Mouse (Mus musculus) embryonic facial prominence, embryonic 12.5 days (tissue): Measurements from ENCODE around the gene Mymx. TPM values are rescaled to one million over a fixed set of nuclear protein-coding genes. Genes with fewer than 3 reads are reported as not detected.
"Not testable (repeated sequence)": the region's sequence is repeated elsewhere in the genome, so short reads cannot be mapped to it uniquely, and the experiment has no call there.

Experiments used
- ATAC-seq: fragments of 200-750 bp; cut with Nextera tagmentation; 2 replicates; pipeline ENCODE4 v1.8.0; 2017; ENCODE audit not compliant: insufficient number of reproducible peaks, insufficient read depth, low FRiP score, low TSS enrichment
- H3K27ac ChIP-seq: fragments of 300-500 bp; sonication (generic); 2 replicates; pipeline ENCODE4 v1.5.1; 2016; ENCODE audit warnings: mild to moderate bottlenecking
- H3K27me3 ChIP-seq: fragments of 300-500 bp; sonication (generic); 2 replicates; pipeline ENCODE4 v1.6.1; 2016; ENCODE audit warnings: mild to moderate bottlenecking, moderate library complexity
- H3K36me3 ChIP-seq: fragments of 300-500 bp; sonication (generic); 2 replicates; pipeline ENCODE4 v1.6.1; 2016; ENCODE audit warnings: mild to moderate bottlenecking
- H3K4me1 ChIP-seq: fragments of 300-500 bp; sonication (generic); 2 replicates; pipeline ENCODE4 v1.6.1; 2016
- H3K4me2 ChIP-seq: fragments of 300-500 bp; sonication (generic); replicated peaks from 2 replicates; pipeline ENCODE4 v1.6.1; 2016; ENCODE audit warnings: mild to moderate bottlenecking, moderate library complexity
- H3K4me3 ChIP-seq: fragments of 300-500 bp; sonication (generic); 2 replicates; pipeline ENCODE4 v1.5.1; 2016; ENCODE audit warnings: mild to moderate bottlenecking
- H3K9ac ChIP-seq: fragments of 300-500 bp; sonication (generic); 2 replicates; pipeline ENCODE4 v1.6.1; 2016; ENCODE audit warnings: mild to moderate bottlenecking, moderate library complexity
- H3K9me3 ChIP-seq: fragments of 300-500 bp; sonication (generic); 2 replicates; pipeline ENCODE4 v1.6.1; 2016; ENCODE audit warnings: mild to moderate bottlenecking, moderate library complexity
- WGBS: fragments of 180-500 bp; shearing (Covaris S2); methylation state at CpG from one replicate; pipeline ENCODE4 v1.1.7; 2016; 5-methylcytosine and 5-hydroxymethylcytosine counted together
- polyA plus RNA-seq: library from polyadenylated mRNA; unstranded; fragments of >200 nt; fragmentation: Nextera tagmentation; extraction: Ambion mirVana; gene quantifications from 2 replicates; pipeline ENCODE4 v1.2.1, GENCODE M21; 2016

The Mymx gene
- polyA plus RNA-seq, 1 experiment from 2014 or later = 10.7 TPM

DNA sequence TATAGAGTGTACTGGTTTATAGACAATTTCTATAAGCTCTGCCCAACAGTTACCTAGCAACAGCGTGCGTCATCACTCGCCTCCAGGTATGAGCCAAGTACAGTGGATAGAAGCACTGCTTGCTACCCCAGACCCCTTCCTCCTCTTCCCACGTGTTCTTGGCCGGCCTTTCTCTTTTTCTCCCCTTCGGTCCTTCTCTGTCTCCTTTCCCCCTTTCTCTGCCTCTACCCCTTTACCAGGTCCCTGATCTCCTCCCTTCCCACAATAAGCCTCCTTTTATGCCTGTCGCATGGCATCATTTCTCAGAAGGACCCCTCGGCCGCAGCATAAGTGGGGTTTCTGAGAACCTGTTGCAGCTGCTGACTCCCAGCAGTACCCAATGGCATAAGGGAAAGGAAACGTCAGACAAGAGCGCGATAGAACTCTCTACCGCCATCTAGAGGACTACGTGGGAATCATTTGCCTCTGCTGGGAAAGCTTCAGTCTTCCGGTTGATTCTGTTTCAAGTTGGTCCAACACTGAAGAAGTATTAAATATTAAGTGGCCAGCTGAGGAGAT lies 24.8 kb upstream of the Mymx start:
- Histone ChIP-seq H3K36me3 (no peaks in the 10 kb centered on the region), H3K4me2 (peak overlapping the region; percentile 35), H3K9me3 (no peaks in the 10 kb centered on the region), H3K27ac (no peak overlapping the region), H3K4me1 (peaks cover 9% of the 10 kb centered on the region; the same call in 1 of the 2 replicates), H3K4me3 (no peak overlapping the region), H3K27me3 (no peaks in the 10 kb centered on the region), H3K9ac (no peak overlapping the region)
- 24% methylated on average over 15 of the region's 15 CpGs for WGBS
- no peak for ATAC-seq

DNA sequence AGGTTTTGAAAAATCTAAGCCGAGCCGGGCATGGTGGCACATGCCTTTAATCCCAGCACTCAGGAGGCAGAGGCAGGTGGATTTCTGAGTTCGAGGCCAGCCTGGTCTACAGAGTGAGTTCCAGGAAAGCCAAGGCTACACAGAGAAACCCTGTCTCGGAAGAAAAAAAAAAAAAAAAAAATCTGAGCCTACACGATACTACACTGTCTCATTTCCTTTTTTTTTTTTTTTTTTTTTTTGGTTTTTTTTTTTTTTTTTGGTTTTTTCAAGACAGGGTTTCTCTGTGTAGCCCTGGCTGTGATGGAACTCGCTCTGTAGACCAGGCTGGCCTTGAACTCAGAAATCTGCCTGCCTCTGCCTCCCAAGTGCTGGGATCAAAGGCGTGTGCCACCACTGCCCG lies 21.5 kb upstream of the Mymx start:
- not testable (repeated sequence) for H3K9me3 ChIP-seq, H3K9ac ChIP-seq, H3K27ac ChIP-seq, H3K36me3 ChIP-seq, H3K4me3 ChIP-seq, H3K4me2 ChIP-seq, H3K27me3 ChIP-seq, ATAC-seq
- peaks cover 14% of the 10 kb centered on the region; the same call in 1 of the 2 replicates for H3K4me1 ChIP-seq
- WGBS = 85% methylated on average over 8 of the region's 8 CpGs

DNA sequence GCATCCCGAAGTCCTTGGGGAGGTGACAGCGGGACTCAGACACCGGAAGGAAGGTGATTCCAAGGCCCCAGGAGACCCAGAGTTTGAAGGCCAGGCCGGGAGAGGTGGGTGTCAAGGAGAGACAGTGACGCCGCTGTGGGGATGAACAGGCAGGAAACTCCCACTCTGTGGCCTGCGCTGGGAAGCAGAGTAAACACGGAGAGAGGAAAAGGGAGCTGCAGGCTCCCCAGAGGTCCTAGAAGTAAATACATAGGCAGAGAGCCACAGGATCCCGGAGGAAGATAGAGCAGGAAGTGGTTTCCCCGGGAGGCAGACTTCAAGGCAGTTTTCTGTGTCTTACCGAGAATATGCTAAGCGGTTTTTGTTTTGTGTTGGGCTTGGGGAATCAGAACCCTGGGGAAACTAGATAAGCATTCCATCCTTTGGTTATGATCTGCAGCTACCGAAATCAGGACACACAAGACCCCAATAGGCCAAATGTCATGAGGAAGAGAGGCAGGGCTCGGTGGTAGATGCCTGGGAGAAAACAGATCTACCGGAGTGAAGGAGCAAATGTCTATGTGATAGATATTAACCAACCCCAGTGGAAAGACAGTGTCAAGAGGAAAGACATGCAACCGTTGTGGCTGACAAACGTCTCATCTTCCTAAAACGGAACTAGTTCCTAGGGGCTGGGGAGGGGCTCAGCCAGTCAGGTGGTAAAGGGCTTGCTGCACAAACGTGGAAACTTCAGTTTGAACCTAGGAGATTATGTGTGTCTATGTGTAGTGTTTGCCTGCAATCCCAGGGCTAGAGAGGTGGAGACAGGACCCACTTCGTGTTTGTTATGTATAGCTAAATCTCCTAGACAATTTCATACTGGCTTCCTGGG lies 17.7 kb upstream of the Mymx start:
- H3K4me2 ChIP-seq = peak overlapping the region; percentile 38
- peak overlapping the region; percentile 70; the same call in 1 of the 2 replicates for H3K27ac ChIP-seq
- no peaks in the 10 kb centered on the region for H3K36me3 ChIP-seq
- H3K27me3 ChIP-seq = no peaks in the 10 kb centered on the region
- ATAC-seq = no peak
- peaks cover 11% of the 10 kb centered on the region; the same call in 1 of the 2 replicates for H3K4me1 ChIP-seq
- WGBS = 17% methylated on average over 20 of the region's 20 CpGs
- H3K4me3 ChIP-seq = peak overlapping the region; percentile 20
- H3K9me3 ChIP-seq = no peaks in the 10 kb centered on the region
- H3K9ac ChIP-seq = 0 out of 2 replicates have a peak overlapping the region, but pooled peaks have one; percentile 10

DNA sequence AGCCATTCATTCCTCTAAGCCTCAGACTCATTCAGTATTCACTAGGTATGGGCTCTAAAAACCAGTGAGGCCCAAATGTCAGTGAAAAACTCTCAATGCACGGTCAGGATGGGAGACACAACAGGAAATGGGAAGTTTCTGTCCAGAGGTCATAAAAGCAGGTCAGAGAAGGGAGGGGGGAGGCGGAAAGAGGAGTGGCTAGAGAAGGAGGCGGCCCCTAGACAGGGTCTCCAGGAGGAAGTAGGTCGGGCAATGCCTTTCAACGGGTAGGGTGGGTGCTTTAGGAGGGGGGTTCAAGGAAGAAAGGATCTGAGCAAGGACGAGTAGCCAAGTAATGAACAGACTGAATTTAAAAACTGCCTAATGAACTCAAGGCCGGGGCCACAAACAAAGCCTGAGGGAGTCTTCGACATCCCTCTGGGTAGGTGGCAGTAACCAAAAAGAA lies 17.1 kb upstream of the Mymx start:
- peaks cover 11% of the 10 kb centered on the region; the same call in 1 of the 2 replicates for H3K4me1 ChIP-seq
- H3K9ac ChIP-seq = 0 out of 2 replicates have a peak overlapping the region, but pooled peaks have one; percentile 10
- no peak for ATAC-seq
- H3K27me3 ChIP-seq = no peaks in the 10 kb centered on the region
- no peaks in the 10 kb centered on the region for H3K36me3 ChIP-seq
- peak overlapping the region; percentile 70; the same call in 1 of the 2 replicates for H3K27ac ChIP-seq
- H3K4me2 ChIP-seq = peak overlapping the region; percentile 38
- H3K4me3 ChIP-seq = peak overlapping the region; percentile 20
- WGBS = 14% methylated on average over 8 of the region's 8 CpGs
- no peaks in the 10 kb centered on the region for H3K9me3 ChIP-seq

DNA sequence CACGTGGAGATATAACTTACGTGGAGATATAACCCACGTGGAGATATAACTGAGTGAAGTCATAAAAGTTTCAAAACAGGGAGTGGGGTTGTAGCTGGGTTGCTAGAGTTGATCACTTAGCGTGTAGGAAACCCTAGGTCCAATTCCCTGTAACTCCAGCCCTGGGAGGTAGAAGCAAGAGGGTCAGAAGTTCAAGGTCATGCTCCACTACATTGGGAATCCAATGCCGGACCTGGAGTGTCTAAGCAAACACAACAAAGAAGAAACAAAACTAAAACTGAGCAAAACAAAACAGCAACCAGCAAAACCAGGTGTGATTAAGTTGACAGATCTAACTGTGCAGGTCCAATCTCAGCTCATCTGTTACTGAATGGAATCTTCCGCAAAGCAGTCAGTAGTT lies 15.8 kb upstream of the Mymx start:
- 90% methylated on average over 6 of the region's 6 CpGs for WGBS
- peaks cover 11% of the 10 kb centered on the region; the same call in 1 of the 2 replicates for H3K4me1 ChIP-seq
- no peaks in the 10 kb centered on the region for H3K27me3 ChIP-seq
- no peak overlapping the region for H3K27ac ChIP-seq
- H3K9ac ChIP-seq = no peak overlapping the region
- no peaks in the 10 kb centered on the region for H3K36me3 ChIP-seq
- no peak for ATAC-seq
- H3K4me3 ChIP-seq = no peak overlapping the region
- no peak overlapping the region for H3K4me2 ChIP-seq
- no peaks in the 10 kb centered on the region for H3K9me3 ChIP-seq

DNA sequence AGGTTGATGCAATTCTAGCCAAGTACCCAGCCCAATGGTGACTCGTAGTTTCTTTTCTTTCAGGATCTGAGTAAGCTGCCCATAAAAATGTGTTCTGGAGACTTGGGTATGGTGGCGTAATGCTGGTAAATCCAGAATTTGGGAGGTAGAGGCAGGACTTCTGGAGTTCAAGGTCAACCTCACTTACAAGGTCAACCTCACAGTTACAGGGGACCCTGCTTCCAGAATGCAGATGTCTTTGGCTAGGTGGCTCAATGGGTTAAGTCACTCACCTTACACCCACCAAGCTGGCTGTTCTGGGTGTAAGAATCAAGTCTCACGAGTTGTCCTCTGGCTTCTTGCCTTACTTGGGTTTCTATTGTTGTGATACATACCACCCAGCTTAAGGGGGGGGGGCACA lies 14.8 kb upstream of the Mymx start:
- no peaks in the 10 kb centered on the region for H3K27me3 ChIP-seq
- ATAC-seq = no peak
- peaks cover 11% of the 10 kb centered on the region; the same call in 1 of the 2 replicates for H3K4me1 ChIP-seq
- no peak overlapping the region for H3K4me2 ChIP-seq
- no peaks in the 10 kb centered on the region for H3K9me3 ChIP-seq
- WGBS = 79% methylated on average over 3 of the region's 3 CpGs
- no peaks in the 10 kb centered on the region for H3K36me3 ChIP-seq
- H3K27ac ChIP-seq = no peak overlapping the region
- H3K9ac ChIP-seq = no peak overlapping the region
- H3K4me3 ChIP-seq = no peak overlapping the region

DNA sequence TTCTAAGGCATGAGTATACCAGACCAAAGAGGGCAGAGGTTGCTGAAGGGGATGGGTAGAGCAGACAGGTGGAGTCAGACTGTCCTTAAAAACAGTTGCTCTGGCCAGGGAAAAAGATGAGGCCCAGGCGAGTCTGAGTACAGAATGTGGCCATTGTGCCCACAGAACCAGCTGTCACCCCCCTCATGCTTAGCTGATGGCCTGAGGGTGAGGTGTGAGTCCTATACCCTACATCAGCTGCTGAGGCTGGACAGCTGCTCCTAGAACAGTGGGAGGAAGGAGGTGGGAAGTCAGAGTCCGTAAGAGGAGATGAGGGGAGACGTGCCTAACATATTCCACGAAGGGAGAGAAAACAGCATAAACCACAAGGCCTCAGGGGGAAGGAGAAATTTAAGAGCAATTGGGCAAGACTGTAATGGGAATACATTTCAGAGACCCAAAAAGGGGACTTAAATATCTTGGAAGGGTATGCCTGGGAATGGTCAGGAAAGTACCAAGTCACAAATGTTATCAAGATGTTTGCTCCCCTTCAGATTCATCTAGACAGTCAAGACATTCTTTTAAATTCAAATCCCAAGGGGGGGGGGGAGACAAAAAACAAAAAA lies 14.2 kb upstream of the Mymx start:
- no peak overlapping the region for H3K27ac ChIP-seq
- WGBS = 23% methylated on average over 4 of the region's 4 CpGs
- no peaks in the 10 kb centered on the region for H3K36me3 ChIP-seq
- H3K27me3 ChIP-seq = no peaks in the 10 kb centered on the region
- no peak overlapping the region for H3K4me2 ChIP-seq
- H3K4me3 ChIP-seq = no peak overlapping the region
- H3K4me1 ChIP-seq = peaks cover 11% of the 10 kb centered on the region; the same call in 1 of the 2 replicates
- H3K9ac ChIP-seq = no peak overlapping the region
- no peaks in the 10 kb centered on the region for H3K9me3 ChIP-seq
- ATAC-seq = no peak

DNA sequence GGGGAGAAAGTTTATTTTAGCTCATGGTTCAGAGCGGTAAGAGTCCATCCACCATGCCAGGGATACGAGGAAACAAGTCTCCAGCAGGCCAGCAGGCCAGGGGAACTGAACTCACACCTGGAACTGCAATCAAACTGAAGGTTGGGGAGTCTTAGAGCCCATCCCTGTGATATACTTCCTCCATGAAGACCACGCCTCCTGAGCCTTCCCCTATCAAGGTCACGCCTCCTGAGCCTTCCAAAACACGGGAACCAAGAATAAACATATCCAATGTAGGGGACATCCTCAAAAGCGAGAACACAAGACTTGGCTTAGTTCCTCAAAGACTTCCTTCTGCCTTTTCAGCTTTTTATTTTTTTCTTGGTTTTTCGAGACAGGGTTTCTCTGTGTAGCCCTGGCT lies 11.0 kb upstream of the Mymx start:
- no peaks in the 10 kb centered on the region for H3K36me3 ChIP-seq
- H3K4me3 ChIP-seq = no peak overlapping the region
- ATAC-seq = no peak
- H3K27me3 ChIP-seq = no peaks in the 10 kb centered on the region
- peaks cover 4% of the 10 kb centered on the region; the same call in 1 of the 2 replicates for H3K4me1 ChIP-seq
- H3K9me3 ChIP-seq = no peaks in the 10 kb centered on the region
- no peak overlapping the region for H3K9ac ChIP-seq
- WGBS = 86% methylated on average over 7 of the region's 7 CpGs
- no peak overlapping the region for H3K27ac ChIP-seq
- no peak overlapping the region for H3K4me2 ChIP-seq

DNA sequence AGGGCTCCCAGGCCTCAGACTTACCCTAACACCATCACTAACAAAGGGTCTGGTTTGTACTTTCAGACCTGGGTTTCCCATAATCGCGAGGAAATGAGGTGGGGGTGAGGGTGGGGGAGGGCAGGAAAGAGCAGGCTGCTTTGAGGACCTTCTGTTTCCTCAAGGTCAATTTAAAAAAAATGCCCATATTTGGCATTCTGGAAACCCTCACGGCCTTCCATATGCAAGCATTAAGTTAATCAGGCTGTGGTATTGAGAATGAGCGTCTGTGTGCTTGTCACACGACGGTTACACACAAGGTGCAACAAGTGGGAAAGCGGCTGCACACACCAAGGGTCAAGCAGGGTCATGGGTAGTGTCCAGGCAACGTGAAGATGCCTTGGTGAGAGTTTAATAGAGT lies 10.1 kb upstream of the Mymx start:
- H3K4me3 ChIP-seq = no peak overlapping the region
- no peaks in the 10 kb centered on the region for H3K36me3 ChIP-seq
- H3K4me2 ChIP-seq = no peak overlapping the region
- no peak overlapping the region for H3K9ac ChIP-seq
- H3K27me3 ChIP-seq = no peaks in the 10 kb centered on the region
- H3K4me1 ChIP-seq = peaks cover 4% of the 10 kb centered on the region; the same call in 1 of the 2 replicates
- H3K27ac ChIP-seq = no peak overlapping the region
- ATAC-seq = no peak
- H3K9me3 ChIP-seq = no peaks in the 10 kb centered on the region
- 70% methylated on average over 8 of the region's 8 CpGs for WGBS

DNA sequence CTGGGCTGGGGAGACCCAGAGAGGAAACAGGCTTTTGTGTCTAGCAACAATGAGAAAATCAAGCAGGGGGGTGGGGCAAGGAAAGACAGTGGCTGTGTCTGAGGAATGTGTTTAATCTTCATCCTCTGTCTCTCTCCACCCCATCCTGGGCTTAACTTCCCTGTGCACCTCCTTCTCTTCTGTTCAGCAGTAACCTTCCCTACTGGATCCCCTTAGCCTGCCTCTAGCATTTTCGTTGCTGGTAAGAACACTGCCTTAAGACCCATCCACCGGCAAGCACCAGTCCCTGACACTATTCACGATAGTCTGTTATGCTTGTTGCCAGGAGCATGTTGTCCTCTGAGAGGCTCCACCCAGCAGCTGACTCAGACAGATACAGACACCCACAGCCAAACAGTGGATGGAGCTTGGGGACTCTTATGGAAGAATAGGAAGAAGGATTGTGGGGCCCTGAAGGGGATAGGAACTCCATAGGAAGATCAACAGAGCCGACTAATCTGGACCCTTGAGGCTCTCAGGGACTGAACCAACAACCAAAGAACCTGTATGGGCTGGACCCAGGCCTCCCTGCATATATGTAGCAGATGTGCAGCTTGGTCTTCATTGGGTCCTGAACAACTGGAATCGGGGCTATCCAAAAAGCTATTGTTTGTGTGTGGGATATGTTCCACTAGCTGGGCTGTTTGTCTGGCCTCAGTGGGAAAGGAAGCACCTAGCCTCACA lies 8.4 kb upstream of the Mymx start:
- no peak overlapping the region for H3K4me3 ChIP-seq
- WGBS = 36% methylated on average over 5 of the region's 5 CpGs
- H3K4me1 ChIP-seq = peaks cover 4% of the 10 kb centered on the region; the same call in 1 of the 2 replicates
- no peak for ATAC-seq
- no peaks in the 10 kb centered on the region for H3K27me3 ChIP-seq
- H3K9ac ChIP-seq = no peak overlapping the region
- H3K36me3 ChIP-seq = no peaks in the 10 kb centered on the region
- no peaks in the 10 kb centered on the region for H3K9me3 ChIP-seq
- H3K27ac ChIP-seq = 0 out of 2 replicates have a peak overlapping the region, but pooled peaks have one; percentile 60
- no peak overlapping the region for H3K4me2 ChIP-seq

DNA sequence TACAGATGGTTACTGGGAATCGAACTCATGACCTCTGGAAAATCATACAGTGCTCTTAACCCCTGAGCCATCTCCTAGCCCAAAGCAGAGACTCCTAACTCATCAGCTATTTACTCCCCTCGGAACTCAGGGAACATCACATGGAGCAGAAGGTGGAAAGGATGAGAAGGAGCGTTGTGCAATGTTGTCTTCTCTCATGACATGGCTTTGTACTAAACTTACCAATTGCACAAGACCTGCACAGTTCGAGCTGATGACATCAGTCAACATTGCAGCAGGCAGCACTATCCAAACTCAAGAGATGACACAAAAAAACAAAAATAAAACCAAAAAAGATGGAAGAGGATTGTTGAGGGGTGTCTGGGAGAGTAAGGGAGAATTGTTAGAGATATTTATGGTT lies 6.5 kb upstream of the Mymx start:
- H3K4me3 ChIP-seq = no peak overlapping the region
- ATAC-seq = no peak
- no peak overlapping the region for H3K4me2 ChIP-seq
- peaks cover 4% of the 10 kb centered on the region; the same call in 1 of the 2 replicates for H3K4me1 ChIP-seq
- no peak overlapping the region for H3K27ac ChIP-seq
- WGBS = 90% methylated on average over 4 of the region's 4 CpGs
- H3K9ac ChIP-seq = no peak overlapping the region
- no peaks in the 10 kb centered on the region for H3K36me3 ChIP-seq
- no peaks in the 10 kb centered on the region for H3K9me3 ChIP-seq
- 0 out of 2 replicates have a peak, but pooled peaks cover 1% of the 10 kb centered on the region for H3K27me3 ChIP-seq
